Comparison of ENCODE assay signal across 18 mouse cellular contexts in genomic region chr19:10510759-10511330, GRCm38 (mm10). TPM values are rescaled to one million over a fixed set of nuclear protein-coding genes. Genes with fewer than 3 reads are reported as not detected.
A peak's percentile ranks its signal among the peaks of the same experiment; 100 is the strongest.
DNase-seq lines count a peak whose midpoint lies in the region; ATAC-seq and TF ChIP-seq lines count a peak whose summit lies in the region.
"Had no signal": no experiment of that assay in that cellular context is flagged by ENCODE, and none has a peak within 500 bp of the region (broad histone marks: within the 10 kb centered on the region; RNA-seq: fewer than 3 reads in every experiment).

No protein-coding gene starts in this region.

- peak; percentile 40 for DNase-seq in kidney, adult 9 months
- no peak for DNase-seq in kidney, postnatal 25 days
- peak; percentile 38 for DNase-seq in NIH3T3 (ENCODE audit: low read depth)
- DNase-seq in lung, postnatal 36 days = peak; percentile 65
- DNase-seq: cerebellum, adult 8-10 months; left cerebral cortex, postnatal 4 days; liver, embryonic 13.5 days had no signal

- 87% methylated on average over 6 of the region's 6 CpGs for WGBS in midbrain, embryonic 13.5 days

- no peak overlapping the region for H3K4me2 ChIP-seq in midbrain, embryonic 13.5 days (replicated peaks)
- H3K4me2 ChIP-seq: forebrain, embryonic 15.5 days; heart, embryonic 13.5 days; hindbrain, embryonic 14.5 days; kidney, embryonic 15.5 days; liver, embryonic 13.5 days had no signal

- H3K27me3 ChIP-seq in midbrain, embryonic 13.5 days = no peaks in the 10 kb centered on the region
- H3K27me3 ChIP-seq: CH12.LX; forebrain, embryonic 15.5 days; heart, embryonic 13.5 days; kidney, embryonic 15.5 days; liver, embryonic 13.5 days; megakaryocyte, embryonic 14.5 days had no signal

- peaks cover 3% of the 10 kb centered on the region; the same call in 1 of the 2 replicates for H3K4me1 ChIP-seq in embryonic fibroblast, embryonic 13.5 days (ENCODE audit: control insufficient read depth, insufficient read depth, low read length)
- H3K4me1 ChIP-seq in midbrain, embryonic 13.5 days (replicated peaks) = no peaks in the 10 kb centered on the region
- H3K4me1 ChIP-seq: forebrain, embryonic 15.5 days; heart, embryonic 13.5 days; kidney, embryonic 15.5 days; liver, embryonic 13.5 days had no signal

- no peak overlapping the region for H3K4me3 ChIP-seq in embryonic fibroblast, embryonic 13.5 days (ENCODE audit: insufficient read depth, low read length)
- no peak overlapping the region for H3K4me3 ChIP-seq in midbrain, embryonic 13.5 days (replicated peaks)
- H3K4me3 ChIP-seq: forebrain, embryonic 15.5 days; heart, embryonic 13.5 days; kidney, embryonic 15.5 days; liver, embryonic 13.5 days; megakaryocyte, embryonic 14.5 days had no signal

- no peak for ATAC-seq in midbrain, embryonic 13.5 days
- ATAC-seq in erythroblast, adult 5-6 weeks (replicated peaks; ENCODE audit: low FRiP score, poor library complexity, severe bottlenecking) = no peak
- ATAC-seq: forebrain, embryonic 15.5 days; midbrain, embryonic 16.5 days had no signal

- H3K36me3 ChIP-seq in midbrain, embryonic 13.5 days = peaks cover 45% of the 10 kb centered on the region

- H3K27ac ChIP-seq in embryonic fibroblast, embryonic 13.5 days (ENCODE audit: insufficient read depth, low read length) = peak overlapping the region; percentile 50; the same call in 1 of the 2 replicates
- no peak overlapping the region for H3K27ac ChIP-seq in midbrain, embryonic 13.5 days
- H3K27ac ChIP-seq: forebrain, embryonic 15.5 days; heart, embryonic 13.5 days; hindbrain, embryonic 14.5 days; kidney, embryonic 15.5 days; liver, embryonic 13.5 days had no signal

- TF ChIP-seq CTCF in embryonic fibroblast, embryonic 13.5 days (IDR thresholded peaks at IDR 0.05; ENCODE audit: borderline replicate concordance, insufficient read depth, low read length) = no peak

- H3K9ac ChIP-seq in midbrain, embryonic 13.5 days (replicated peaks) = no peak overlapping the region
- H3K9ac ChIP-seq: forebrain, embryonic 15.5 days; heart, embryonic 13.5 days; hindbrain, embryonic 14.5 days; kidney, embryonic 15.5 days; liver, embryonic 13.5 days had no signal

- H3K9me3 ChIP-seq in midbrain, embryonic 13.5 days = no peaks in the 10 kb centered on the region
- H3K9me3 ChIP-seq: forebrain, embryonic 15.5 days; heart, embryonic 13.5 days; kidney, embryonic 15.5 days; liver, embryonic 13.5 days; megakaryocyte, embryonic 14.5 days had no signal

- TF ChIP-seq POLR2A in embryonic fibroblast, embryonic 13.5 days (IDR thresholded peaks at IDR 0.05; ENCODE audit: low read depth, low read length) = no peak

RNA-seq across cellular contexts. Expression of gene Cpsf7, which starts 14.2 kb away (rescaled TPM):
- polyA plus RNA-seq in embryonic fibroblast, embryonic 13.5 days (2011; ENCODE audit: insufficient read length, low read depth, missing spikeins) = 50.6 and 70.6 TPM in 2 replicates
- polyA plus RNA-seq in midbrain, embryonic 13.5 days (2015; fragmentation: Nextera tagmentation; extraction: Ambion mirVana) = 56.9 and 57.8 TPM in 2 replicates
- 18.4 and 27.1 TPM in 2 replicates for total RNA-seq in erythroblast, adult 5-6 weeks (2015; ENCODE audit: low replicate concordance)
- 20.4 and 20.8 TPM in 2 replicates for total RNA-seq in erythroblast, adult 5-6 weeks (2017; ENCODE audit: low replicate concordance)

RNA-seq across cellular contexts. Expression of gene Sdhaf2, which starts 15.1 kb away (rescaled TPM):
- polyA plus RNA-seq in embryonic fibroblast, embryonic 13.5 days (2011; ENCODE audit: insufficient read length, low read depth, missing spikeins) = 53.1 and 66.4 TPM in 2 replicates
- polyA plus RNA-seq in midbrain, embryonic 13.5 days (2015; fragmentation: Nextera tagmentation; extraction: Ambion mirVana) = 63.3 and 63.5 TPM in 2 replicates
- total RNA-seq in erythroblast, adult 5-6 weeks (2015; ENCODE audit: low replicate concordance) = 21.5 and 35.4 TPM in 2 replicates
- 20.1 and 34.9 TPM in 2 replicates for total RNA-seq in erythroblast, adult 5-6 weeks (2017; ENCODE audit: low replicate concordance)

RNA-seq across cellular contexts. Expression of gene Ppp1r32, which starts 28.1 kb away (rescaled TPM):
- not detected in 2 replicates for polyA plus RNA-seq in embryonic fibroblast, embryonic 13.5 days (2011; ENCODE audit: insufficient read length, low read depth, missing spikeins)
- 1.0 and 1.6 TPM in 2 replicates for polyA plus RNA-seq in midbrain, embryonic 13.5 days (2015; fragmentation: Nextera tagmentation; extraction: Ambion mirVana)
- total RNA-seq in erythroblast, adult 5-6 weeks (2015; ENCODE audit: low replicate concordance) = not detected in 2 replicates
- total RNA-seq in erythroblast, adult 5-6 weeks (2017; ENCODE audit: low replicate concordance) = 0.94 TPM in 1 of 2 replicates, not detected in the other
- total RNA-seq: CH12.LX had no signal
- polyA plus RNA-seq: kidney, embryonic 15.5 days; liver, embryonic 13.5 days had no signal

RNA-seq across cellular contexts. Expression of gene Tmem216, which starts 45.2 kb away (rescaled TPM):
- 13.0 and 15.6 TPM in 2 replicates for polyA plus RNA-seq in embryonic fibroblast, embryonic 13.5 days (2011; ENCODE audit: insufficient read length, low read depth, missing spikeins)
- 56.1 and 58.6 TPM in 2 replicates for polyA plus RNA-seq in midbrain, embryonic 13.5 days (2015; fragmentation: Nextera tagmentation; extraction: Ambion mirVana)
- 9.6 and 18.2 TPM in 2 replicates for total RNA-seq in erythroblast, adult 5-6 weeks (2015; ENCODE audit: low replicate concordance)
- total RNA-seq in erythroblast, adult 5-6 weeks (2017; ENCODE audit: low replicate concordance) = 7.2 and 21.6 TPM in 2 replicates

RNA-seq across cellular contexts. Expression of gene Lrrc10b, which starts 53.6 kb away (rescaled TPM):
- polyA plus RNA-seq in embryonic fibroblast, embryonic 13.5 days (2011; ENCODE audit: insufficient read length, low read depth, missing spikeins) = not detected in 2 replicates
- 0.71 and 0.76 TPM in 2 replicates for polyA plus RNA-seq in midbrain, embryonic 13.5 days (2015; fragmentation: Nextera tagmentation; extraction: Ambion mirVana)
- not detected in 2 replicates for total RNA-seq in erythroblast, adult 5-6 weeks (2015; ENCODE audit: low replicate concordance)
- not detected in 2 replicates for total RNA-seq in erythroblast, adult 5-6 weeks (2017; ENCODE audit: low replicate concordance)
- total RNA-seq: CH12.LX, MEL had no signal

Comparison
In these comparisons a context has a peak if more than half of its experiments do, and no peak if none do; other contexts are left out.
1. DNase-seq: peak in kidney, adult 9 months (single experiment), NIH3T3 (single experiment) and lung, postnatal 36 days (single experiment); none in kidney, postnatal 25 days (0 of 2).